Mouse (Mus musculus) liver, embryonic 15.5 days (tissue): ENCODE measurements around the gene Lima1. TPM values are rescaled to one million over a fixed set of nuclear protein-coding genes. Genes with fewer than 3 reads are reported as not detected.

Experiments used
- ATAC-seq: fragments of 200-750 bp; cut with Nextera tagmentation; 2 replicates; pipeline ENCODE4 v1.8.0; 2017; ENCODE audit warnings: moderate number of reproducible peaks, mild to moderate bottlenecking, moderate library complexity; ENCODE audit not compliant: insufficient read depth
- H3K27ac ChIP-seq: fragments of 300-500 bp; sonication (generic); replicated peaks from 2 replicates; pipeline ENCODE4 v1.5.1; 2015; ENCODE audit warnings: mild to moderate bottlenecking, inconsistent platforms
- H3K27me3 ChIP-seq: fragments of 300-500 bp; sonication (generic); 2 replicates; pipeline ENCODE4 v1.6.1; 2015; ENCODE audit warnings: mild to moderate bottlenecking, inconsistent platforms
- H3K36me3 ChIP-seq: fragments of 300-500 bp; sonication (generic); replicated peaks from 2 replicates; pipeline ENCODE4 v1.6.1; 2015; ENCODE audit warnings: moderate library complexity, mild to moderate bottlenecking, inconsistent platforms
- H3K4me1 ChIP-seq: fragments of 300-500 bp; sonication (generic); replicated peaks from 2 replicates; pipeline ENCODE4 v1.6.1; 2015; ENCODE audit warnings: inconsistent platforms
- H3K4me2 ChIP-seq: fragments of 300-500 bp; sonication (generic); 2 replicates; pipeline ENCODE4 v1.6.1; 2015; ENCODE audit warnings: moderate library complexity, mild to moderate bottlenecking, inconsistent platforms
- H3K4me3 ChIP-seq: fragments of 300-500 bp; sonication (generic); replicated peaks from 2 replicates; pipeline ENCODE4 v1.5.1; 2015; ENCODE audit warnings: mild to moderate bottlenecking, inconsistent platforms
- H3K9ac ChIP-seq: fragments of 300-500 bp; sonication (generic); 2 replicates; pipeline ENCODE4 v1.6.1; 2015; ENCODE audit warnings: moderate library complexity, mild to moderate bottlenecking, inconsistent platforms
- H3K9me3 ChIP-seq: fragments of 300-500 bp; sonication (generic); replicated peaks from 2 replicates; pipeline ENCODE4 v1.6.1; 2016; ENCODE audit warnings: inconsistent platforms
- WGBS: fragments of 180-500 bp; shearing (Covaris S2); methylation state at CpG from one replicate; pipeline ENCODE4 v1.1.7; 2015; ENCODE audit warnings: mixed read lengths; ENCODE audit not compliant: insufficient replicate concordance; 5-methylcytosine and 5-hydroxymethylcytosine counted together
- polyA plus RNA-seq: library from polyadenylated mRNA; unstranded; fragments of >200 nt; fragmentation: Nextera tagmentation; extraction: Ambion mirVana; gene quantifications from 2 replicates; pipeline ENCODE4 v1.2.1, GENCODE M21; 2015

Gene Lima1
- polyA plus RNA-seq, 1 experiment from 2014 or later: 10.3 TPM

GRCm38 (mm10) chr15:99803186-99803644, 72.0 kb downstream of the Lima1 start:
- Histone ChIP-seq H3K27ac (no peak overlapping the region), H3K4me3 (no peak overlapping the region), H3K36me3 (peaks cover 10% of the 10 kb centered on the region; the same call in 1 of the 2 replicates), H3K4me2 (no peak overlapping the region), H3K9ac (no peak overlapping the region), H3K27me3 (no peaks in the 10 kb centered on the region), H3K4me1 (peaks cover 3% of the 10 kb centered on the region; the same call in 1 of the 2 replicates), H3K9me3 (no peaks in the 10 kb centered on the region)
- WGBS: 7% methylated on average over 6 of the region's 6 CpGs
- no peak for ATAC-seq

DNA sequence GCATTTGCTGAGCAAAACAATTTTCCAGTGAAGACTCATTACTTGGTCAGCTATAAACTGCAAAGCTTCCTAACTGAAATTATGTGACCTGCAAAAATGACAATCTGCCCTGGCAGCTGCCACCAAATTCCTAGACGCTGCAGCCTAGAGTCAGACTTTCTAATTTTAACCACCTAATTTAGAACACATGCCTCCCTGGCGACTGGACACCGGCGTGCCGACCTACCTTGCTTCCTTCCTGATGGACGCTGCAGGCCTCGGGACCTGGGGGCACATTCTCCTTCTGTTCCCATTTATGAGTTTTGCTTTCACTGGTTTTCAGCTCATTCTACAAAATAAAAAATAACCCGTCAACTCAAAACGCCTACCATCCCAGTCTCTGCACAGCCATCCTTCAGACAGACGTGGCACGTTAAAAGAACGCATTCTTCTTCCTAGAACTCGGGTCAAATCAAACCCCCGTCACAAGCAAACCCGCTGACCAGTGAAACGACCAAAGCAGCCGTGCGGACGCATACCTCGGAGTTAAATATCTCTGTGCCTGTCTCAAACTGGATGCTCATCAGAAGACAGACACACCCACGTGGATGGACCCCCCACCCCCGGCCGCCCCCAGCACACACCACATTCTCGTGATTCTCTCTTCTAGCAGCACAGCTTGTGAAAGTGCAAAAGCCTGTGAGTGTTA, 73.2 kb downstream of the Lima1 start:
- Histone ChIP-seq H3K4me3 (no peak overlapping the region), H3K27ac (no peak overlapping the region), H3K27me3 (no peaks in the 10 kb centered on the region), H3K9me3 (no peaks in the 10 kb centered on the region), H3K9ac (no peak overlapping the region), H3K36me3 (peaks cover 11% of the 10 kb centered on the region; the same call in 1 of the 2 replicates), H3K4me2 (no peak overlapping the region), H3K4me1 (peaks cover 3% of the 10 kb centered on the region; the same call in 1 of the 2 replicates)
- ATAC-seq: no peak
- 59% methylated on average over 24 of the region's 24 CpGs for WGBS

DNA sequence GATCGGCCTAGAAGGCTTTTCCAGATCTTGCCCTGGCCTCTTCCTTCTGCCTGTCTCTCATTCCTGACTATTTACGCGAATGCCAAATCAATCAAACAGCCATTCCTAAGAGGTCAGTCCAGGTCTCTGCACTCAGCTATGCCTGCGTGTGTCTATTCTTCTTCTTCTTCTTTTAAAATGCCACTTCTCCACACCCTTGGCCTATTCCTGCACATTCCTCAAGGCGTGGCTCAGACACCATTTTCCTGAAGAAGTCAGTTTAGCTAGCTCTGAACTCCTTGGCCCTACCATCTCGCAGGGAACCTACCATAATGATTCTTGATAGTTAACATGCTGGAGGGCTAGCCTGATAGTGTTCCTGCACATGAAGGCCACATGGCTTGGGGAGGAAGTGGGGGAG, 75.5 kb downstream of the Lima1 start:
- Histone ChIP-seq H3K4me2 (no peak overlapping the region), H3K27ac (no peak overlapping the region), H3K4me1 (peaks cover 3% of the 10 kb centered on the region; the same call in 1 of the 2 replicates), H3K9ac (no peak overlapping the region), H3K4me3 (no peak overlapping the region), H3K27me3 (no peaks in the 10 kb centered on the region), H3K9me3 (no peaks in the 10 kb centered on the region), H3K36me3 (peaks cover 10% of the 10 kb centered on the region)
- ATAC-seq: no peak
- 61% methylated on average over 6 of the region's 6 CpGs for WGBS

GRCm38 (mm10) chr15:99797898-99798297, 77.4 kb downstream of the Lima1 start:
- no peaks in the 10 kb centered on the region for H3K27me3 ChIP-seq
- H3K4me3 ChIP-seq: no peak overlapping the region
- no peaks in the 10 kb centered on the region for H3K9me3 ChIP-seq
- no peak overlapping the region for H3K4me2 ChIP-seq
- no peak overlapping the region for H3K27ac ChIP-seq
- no peak overlapping the region for H3K9ac ChIP-seq
- 73% methylated on average over 5 of the region's 5 CpGs for WGBS
- no peak for ATAC-seq
- H3K36me3 ChIP-seq: peaks cover 22% of the 10 kb centered on the region
- H3K4me1 ChIP-seq: no peaks in the 10 kb centered on the region

DNA sequence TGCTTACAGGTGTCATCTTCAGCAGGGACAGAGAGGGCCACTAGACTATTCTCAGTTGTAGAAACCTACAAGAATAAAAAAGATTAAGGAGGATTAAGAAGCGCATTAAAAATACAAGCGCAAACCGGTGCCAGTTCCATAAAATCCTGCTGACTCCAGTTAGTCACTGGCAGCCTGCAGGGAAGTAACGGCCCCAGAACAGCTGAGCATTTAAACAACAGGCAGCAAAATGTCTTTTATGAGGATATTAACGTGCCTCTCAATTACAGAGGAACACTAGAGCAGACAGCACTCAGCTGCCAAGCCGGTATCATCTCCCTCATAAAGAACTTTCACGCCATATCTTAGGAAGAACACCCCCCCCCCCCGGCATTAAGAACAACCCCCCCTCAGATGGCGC, 78.5 kb downstream of the Lima1 start:
- Histone ChIP-seq H3K36me3 (peaks cover 31% of the 10 kb centered on the region), H3K4me2 (no peak overlapping the region), H3K4me1 (no peaks in the 10 kb centered on the region; the same call in 1 of the 2 replicates), H3K4me3 (no peak overlapping the region), H3K27ac (no peak overlapping the region), H3K27me3 (no peaks in the 10 kb centered on the region), H3K9me3 (no peaks in the 10 kb centered on the region), H3K9ac (no peak overlapping the region)
- no peak for ATAC-seq
- WGBS: 69% methylated on average over 9 of the region's 9 CpGs

- Histone ChIP-seq H3K4me3 (no peak overlapping the region), H3K4me1 (no peaks in the 10 kb centered on the region; the same call in 1 of the 2 replicates), H3K36me3 (peaks cover 31% of the 10 kb centered on the region), H3K27ac (no peak overlapping the region), H3K9me3 (no peaks in the 10 kb centered on the region), H3K4me2 (no peak overlapping the region), H3K27me3 (no peaks in the 10 kb centered on the region), H3K9ac (no peak overlapping the region)
- 68% methylated on average over 3 of the region's 3 CpGs for WGBS
- no peak for ATAC-seq
Measured at GRCm38 (mm10) chr15:99796066-99796465, 79.2 kb downstream of the Lima1 start.

- Histone ChIP-seq H3K4me3 (no peak overlapping the region), H3K9me3 (no peaks in the 10 kb centered on the region), H3K36me3 (peaks cover 25% of the 10 kb centered on the region), H3K27me3 (no peaks in the 10 kb centered on the region), H3K4me2 (no peak overlapping the region), H3K4me1 (no peaks in the 10 kb centered on the region; the same call in 1 of the 2 replicates), H3K27ac (no peak overlapping the region), H3K9ac (no peak overlapping the region)
- no peak for ATAC-seq
- 63% methylated on average over 16 of the region's 16 CpGs for WGBS
Measured at GRCm38 (mm10) chr15:99792221-99792815, 82.9 kb downstream of the Lima1 start.

DNA sequence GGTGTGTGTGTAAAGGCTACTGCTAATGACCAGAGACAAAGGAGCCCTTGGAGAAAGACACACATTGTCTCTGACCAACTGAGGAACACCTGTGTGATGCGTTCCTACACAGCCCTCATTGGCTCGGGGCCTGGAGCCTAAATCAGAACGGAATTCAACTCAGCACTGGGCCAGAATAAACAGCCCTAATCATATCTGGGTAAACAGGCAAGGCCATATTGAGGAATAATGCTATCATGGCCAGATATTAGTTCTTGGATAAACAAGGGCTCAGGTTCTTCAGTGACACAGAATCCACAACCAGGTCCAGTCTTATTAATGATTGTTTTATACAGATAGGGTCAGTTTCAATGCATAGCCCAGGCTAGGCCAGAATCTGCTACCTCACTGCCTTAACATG, 84.3 kb downstream of the Lima1 start:
- Histone ChIP-seq H3K9me3 (no peaks in the 10 kb centered on the region), H3K9ac (no peak overlapping the region), H3K4me2 (no peak overlapping the region), H3K27ac (no peak overlapping the region), H3K4me1 (no peaks in the 10 kb centered on the region; the same call in 1 of the 2 replicates), H3K4me3 (no peak overlapping the region), H3K36me3 (peaks cover 21% of the 10 kb centered on the region), H3K27me3 (no peaks in the 10 kb centered on the region)
- no peak for ATAC-seq
- WGBS: 82% methylated on average over 3 of the region's 3 CpGs

DNA sequence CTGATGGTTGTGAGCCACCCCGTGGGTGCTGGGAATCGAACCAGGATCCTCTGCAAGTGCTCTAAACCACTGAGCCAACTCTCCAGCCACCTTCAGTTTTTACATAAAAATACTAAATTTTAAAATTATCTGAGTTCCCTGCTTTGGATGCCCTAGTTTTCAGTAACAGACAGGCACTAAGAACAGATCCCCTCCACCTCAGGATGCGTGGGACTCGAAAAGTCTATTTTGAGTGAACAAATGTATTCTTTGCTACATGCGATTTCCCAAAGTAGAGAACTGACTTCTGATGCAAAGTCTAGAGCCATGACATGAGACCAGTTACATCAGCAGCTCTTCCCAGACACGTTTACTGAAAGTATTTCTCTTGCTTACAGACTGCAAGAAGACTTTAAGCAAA, 84.8 kb downstream of the Lima1 start:
- peaks cover 21% of the 10 kb centered on the region for H3K36me3 ChIP-seq
- 71% methylated on average over 6 of the region's 6 CpGs for WGBS
- no peak overlapping the region for H3K27ac ChIP-seq
- H3K4me2 ChIP-seq: no peak overlapping the region
- no peaks in the 10 kb centered on the region for H3K9me3 ChIP-seq
- H3K27me3 ChIP-seq: no peaks in the 10 kb centered on the region
- no peak overlapping the region for H3K4me3 ChIP-seq
- no peak overlapping the region for H3K9ac ChIP-seq
- ATAC-seq: no peak
- H3K4me1 ChIP-seq: no peaks in the 10 kb centered on the region; the same call in 1 of the 2 replicates

DNA sequence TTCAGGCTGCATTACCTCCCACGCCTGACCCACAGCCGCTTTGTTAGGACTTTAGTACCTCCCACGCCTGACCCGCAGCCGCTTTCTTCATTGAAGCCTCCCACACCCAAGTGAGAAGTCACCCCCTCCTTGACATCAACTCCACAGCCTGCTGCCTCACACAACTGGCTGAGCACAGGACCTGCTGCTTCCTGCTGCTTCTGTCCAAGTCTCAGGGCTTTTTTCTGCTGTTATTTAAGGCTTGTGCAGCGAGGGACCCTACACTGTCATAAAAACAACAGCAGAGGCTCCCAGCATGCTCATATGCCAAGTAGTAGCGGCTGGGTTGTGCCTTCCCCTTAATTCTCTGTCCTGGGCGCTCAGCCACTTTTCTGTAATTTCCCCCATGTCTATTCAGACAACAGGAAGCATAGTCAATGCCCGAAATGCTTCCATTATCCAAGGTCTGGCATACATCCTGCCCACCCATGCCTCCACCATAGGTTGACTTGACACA, 87.6 kb downstream of the Lima1 start:
- WGBS: 39% methylated on average over 9 of the region's 9 CpGs
- no peaks in the 10 kb centered on the region for H3K9me3 ChIP-seq
- no peaks in the 10 kb centered on the region; the same call in 1 of the 2 replicates for H3K4me1 ChIP-seq

DNA sequence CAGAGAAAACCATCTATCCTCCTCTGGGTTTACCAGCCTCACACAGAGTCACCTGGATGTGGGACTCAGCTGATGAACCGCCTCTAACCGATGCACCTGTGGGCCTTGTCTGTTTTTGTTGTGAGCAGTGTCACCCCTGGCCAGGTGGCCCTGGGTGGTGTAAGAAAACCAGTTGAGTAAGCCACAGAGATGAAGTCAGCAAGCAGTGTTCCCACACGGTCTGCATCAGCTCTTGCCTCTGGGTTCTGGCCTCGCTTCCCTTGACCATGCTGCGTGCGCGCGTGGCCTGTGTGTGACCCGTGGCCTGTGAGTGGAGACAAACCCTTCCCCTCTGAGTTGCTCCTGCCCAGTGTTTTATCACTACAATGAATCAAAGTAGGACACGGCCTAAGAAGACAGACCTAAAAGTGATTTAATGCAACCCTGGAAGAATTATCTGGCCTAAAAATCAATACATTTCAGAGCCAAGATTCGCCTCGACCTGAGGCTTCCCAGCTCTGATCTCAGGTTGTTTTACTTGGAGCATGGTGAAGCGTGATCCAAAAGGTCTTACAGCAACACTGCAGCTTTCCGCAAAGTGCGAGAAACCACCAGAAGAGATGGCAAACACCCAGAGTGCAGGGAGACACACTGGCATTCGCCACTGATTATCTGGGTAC, 96.5 kb downstream of the Lima1 start:
- WGBS: 79% methylated on average over 16 of the region's 16 CpGs
- no peaks in the 10 kb centered on the region for H3K4me1 ChIP-seq
- H3K27me3 ChIP-seq: no peaks in the 10 kb centered on the region; the same call in 1 of the 2 replicates
- no peak overlapping the region for H3K4me2 ChIP-seq
- no peak overlapping the region for H3K27ac ChIP-seq
- H3K9me3 ChIP-seq: no peaks in the 10 kb centered on the region
- ATAC-seq: no peak
- H3K36me3 ChIP-seq: peaks cover 15% of the 10 kb centered on the region; the same call in 1 of the 2 replicates
- H3K4me3 ChIP-seq: no peak overlapping the region
- H3K9ac ChIP-seq: no peak overlapping the region

More for the DNA sequence above, 87.6 kb downstream of the Lima1 start:
- no peak for ATAC-seq
- Histone ChIP-seq H3K27me3 (no peaks in the 10 kb centered on the region), H3K4me3 (no peak overlapping the region), H3K36me3 (peaks cover 13% of the 10 kb centered on the region; the same call in 1 of the 2 replicates), H3K9ac (no peak overlapping the region), H3K27ac (no peak overlapping the region), H3K4me2 (no peak overlapping the region)
